Mouse (Mus musculus) hindbrain, embryonic 10.5 days (tissue): Measurements from ENCODE around the gene Bahd1. TPM values are rescaled to one million over a fixed set of nuclear protein-coding genes. Genes with fewer than 3 reads are reported as not detected.

ENCODE experiments used
- DNase-seq: peaks from one replicate; pipeline ENCODE4 v3.0.0-alpha.2; 2017; ENCODE audit warnings: low spot score
- H3K27ac ChIP-seq: fragments of 300-500 bp; sonication (generic); 2 replicates; pipeline ENCODE4 v1.5.1; 2016; ENCODE audit warnings: mild to moderate bottlenecking, moderate library complexity
- H3K27me3 ChIP-seq: fragments of 300-500 bp; sonication (generic); 2 replicates; pipeline ENCODE4 v1.6.1; 2016; ENCODE audit warnings: mild to moderate bottlenecking; ENCODE audit not compliant: poor library complexity, insufficient read depth, severe bottlenecking
- H3K36me3 ChIP-seq: fragments of 300-500 bp; sonication (generic); 2 replicates; pipeline ENCODE4 v1.6.1; 2016; ENCODE audit warnings: mild to moderate bottlenecking, moderate library complexity
- H3K4me1 ChIP-seq: fragments of 300-500 bp; sonication (generic); replicated peaks from 2 replicates; pipeline ENCODE4 v1.6.1; 2016; ENCODE audit warnings: mild to moderate bottlenecking
- H3K4me3 ChIP-seq: fragments of 300-500 bp; sonication (generic); 2 replicates; pipeline ENCODE4 v1.5.1; 2016; ENCODE audit warnings: mild to moderate bottlenecking, moderate library complexity
- H3K9me3 ChIP-seq: fragments of 300-500 bp; sonication (generic); 2 replicates; pipeline ENCODE4 v1.6.1; 2016; ENCODE audit warnings: mild to moderate bottlenecking, moderate library complexity
- WGBS: fragments of 180-500 bp; shearing (Covaris S2); methylation state at CpG from one replicate; pipeline ENCODE4 v1.1.7; 2016; 5-methylcytosine and 5-hydroxymethylcytosine counted together
- polyA plus RNA-seq: library from polyadenylated mRNA; unstranded; fragments of >200 nt; fragmentation: Nextera tagmentation; extraction: Ambion mirVana; gene quantifications from 2 replicates; pipeline ENCODE4 v1.2.1, GENCODE M21; 2016

Bahd1 gene
- polyA plus RNA-seq, 1 experiment from 2014 or later = 4.4 TPM

- Histone ChIP-seq H3K36me3 (no peaks in the 10 kb centered on the region), H3K4me1 (peaks cover 84% of the 10 kb centered on the region), H3K27me3 (peaks cover 54% of the 10 kb centered on the region), H3K27ac (peak overlapping the region; percentile 89), H3K9me3 (no peaks in the 10 kb centered on the region), H3K4me3 (peak overlapping the region; percentile 96)
- DNase-seq = peak; percentile 68
- WGBS = under 1% methylated on average over 106 of the region's 106 CpGs
These were observed 2.2 kb downstream of the Bahd1 start for GRCm38 (mm10) chr2:118902051-118903025.

GRCm38 (mm10) chr2:118903333-118903741 is 3.2 kb downstream of the Bahd1 start:
- H3K27ac ChIP-seq = 0 out of 2 replicates have a peak overlapping the region, but pooled peaks have one; percentile 89
- H3K4me1 ChIP-seq = peaks cover 74% of the 10 kb centered on the region
- H3K9me3 ChIP-seq = no peaks in the 10 kb centered on the region
- peak overlapping the region; percentile 96 for H3K4me3 ChIP-seq
- no peaks in the 10 kb centered on the region for H3K36me3 ChIP-seq
- no peak for DNase-seq
- peaks cover 44% of the 10 kb centered on the region for H3K27me3 ChIP-seq
- 14% methylated on average over 10 of the region's 10 CpGs for WGBS

GRCm38 (mm10) chr2:118905433-118906117 is 5.4 kb downstream of the Bahd1 start:
- 86% methylated on average over 7 of the region's 7 CpGs for WGBS
- DNase-seq = no peak
- no peak overlapping the region for H3K4me3 ChIP-seq
- no peak overlapping the region for H3K27ac ChIP-seq
- no peaks in the 10 kb centered on the region for H3K36me3 ChIP-seq
- peaks cover 22% of the 10 kb centered on the region for H3K27me3 ChIP-seq
- peaks cover 68% of the 10 kb centered on the region for H3K4me1 ChIP-seq
- no peaks in the 10 kb centered on the region for H3K9me3 ChIP-seq

GRCm38 (mm10) chr2:118906118-118906492 is 5.9 kb downstream of the Bahd1 start:
- WGBS = 78% methylated on average over 5 of the region's 5 CpGs
- Histone ChIP-seq H3K27me3 (peaks cover 19% of the 10 kb centered on the region), H3K9me3 (no peaks in the 10 kb centered on the region), H3K36me3 (no peaks in the 10 kb centered on the region), H3K27ac (no peak overlapping the region), H3K4me1 (peaks cover 63% of the 10 kb centered on the region), H3K4me3 (no peak overlapping the region)
- no peak for DNase-seq

GRCm38 (mm10) chr2:118907781-118908180 is 7.6 kb downstream of the Bahd1 start:
- DNase-seq = no peak
- peaks cover 16% of the 10 kb centered on the region for H3K27me3 ChIP-seq
- H3K9me3 ChIP-seq = no peaks in the 10 kb centered on the region
- 95% methylated on average over 3 of the region's 3 CpGs for WGBS
- H3K4me1 ChIP-seq = peaks cover 69% of the 10 kb centered on the region
- no peak overlapping the region for H3K27ac ChIP-seq
- H3K4me3 ChIP-seq = no peak overlapping the region
- H3K36me3 ChIP-seq = no peaks in the 10 kb centered on the region

GRCm38 (mm10) chr2:118909151-118909550 is 9.0 kb downstream of the Bahd1 start:
- no peak for DNase-seq
- 33% methylated on average over 1 of the region's 1 CpGs for WGBS
- H3K9me3 ChIP-seq = no peaks in the 10 kb centered on the region
- H3K36me3 ChIP-seq = no peaks in the 10 kb centered on the region
- no peak overlapping the region for H3K27ac ChIP-seq
- peaks cover 69% of the 10 kb centered on the region for H3K4me1 ChIP-seq
- H3K4me3 ChIP-seq = no peak overlapping the region
- peaks cover 3% of the 10 kb centered on the region for H3K27me3 ChIP-seq

- H3K4me1 ChIP-seq = peaks cover 69% of the 10 kb centered on the region
- H3K36me3 ChIP-seq = peaks cover under 1% of the 10 kb centered on the region; the same call in 1 of the 2 replicates
- WGBS = 78% methylated on average over 7 of the region's 7 CpGs
These were observed 10.6 kb downstream of the Bahd1 start for GRCm38 (mm10) chr2:118910605-118911278.

GRCm38 (mm10) chr2:118912706-118913105 is 12.5 kb downstream of the Bahd1 start:
- no peak for DNase-seq
- no peak overlapping the region for H3K4me3 ChIP-seq
- H3K27me3 ChIP-seq = no peaks in the 10 kb centered on the region
- H3K27ac ChIP-seq = peak overlapping the region; percentile 67; the same call in 1 of the 2 replicates
- 71% methylated on average over 8 of the region's 8 CpGs for WGBS
- H3K36me3 ChIP-seq = peaks cover 20% of the 10 kb centered on the region
- no peaks in the 10 kb centered on the region for H3K9me3 ChIP-seq
- peaks cover 73% of the 10 kb centered on the region for H3K4me1 ChIP-seq

More at GRCm38 (mm10) chr2:118910605-118911278, 10.6 kb downstream of the Bahd1 start:
- no peak for DNase-seq
- no peak overlapping the region for H3K27ac ChIP-seq
- no peaks in the 10 kb centered on the region for H3K27me3 ChIP-seq
- no peak overlapping the region for H3K4me3 ChIP-seq
- no peaks in the 10 kb centered on the region for H3K9me3 ChIP-seq

- no peaks in the 10 kb centered on the region for H3K9me3 ChIP-seq
- DNase-seq = peak; percentile 11
- no peak overlapping the region for H3K4me3 ChIP-seq
- 57% methylated on average over 11 of the region's 11 CpGs for WGBS
- H3K36me3 ChIP-seq = peaks cover 29% of the 10 kb centered on the region
- H3K27ac ChIP-seq = peak overlapping the region; percentile 67
- H3K4me1 ChIP-seq = peaks cover 73% of the 10 kb centered on the region
- no peaks in the 10 kb centered on the region for H3K27me3 ChIP-seq
These were observed 13.5 kb downstream of the Bahd1 start for GRCm38 (mm10) chr2:118913551-118914276.

GRCm38 (mm10) chr2:118914685-118915084 is 14.5 kb downstream of the Bahd1 start:
- Histone ChIP-seq H3K36me3 (peaks cover 39% of the 10 kb centered on the region), H3K9me3 (no peaks in the 10 kb centered on the region), H3K27ac (peak overlapping the region; percentile 67), H3K27me3 (no peaks in the 10 kb centered on the region), H3K4me1 (peaks cover 64% of the 10 kb centered on the region), H3K4me3 (no peak overlapping the region)
- DNase-seq = no peak
- 31% methylated on average over 8 of the region's 8 CpGs for WGBS

- WGBS = 94% methylated on average over 17 of the region's 17 CpGs
- H3K36me3 ChIP-seq = peaks cover 56% of the 10 kb centered on the region
- H3K27ac ChIP-seq = no peak overlapping the region
- no peaks in the 10 kb centered on the region for H3K27me3 ChIP-seq
- no peak for DNase-seq
- peaks cover 55% of the 10 kb centered on the region for H3K4me1 ChIP-seq
- H3K4me3 ChIP-seq = no peak overlapping the region
- H3K9me3 ChIP-seq = no peaks in the 10 kb centered on the region
These were observed 16.3 kb downstream of the Bahd1 start for GRCm38 (mm10) chr2:118916436-118916835.

GRCm38 (mm10) chr2:118918543-118918942 is 18.4 kb downstream of the Bahd1 start:
- no peak overlapping the region for H3K27ac ChIP-seq
- WGBS = 70% methylated on average over 1 of the region's 1 CpGs
- no peak overlapping the region for H3K4me3 ChIP-seq
- no peak for DNase-seq
- H3K9me3 ChIP-seq = no peaks in the 10 kb centered on the region
- peaks cover 34% of the 10 kb centered on the region for H3K4me1 ChIP-seq
- H3K36me3 ChIP-seq = peaks cover 76% of the 10 kb centered on the region
- H3K27me3 ChIP-seq = no peaks in the 10 kb centered on the region
